Mouse (Mus musculus) liver, adult 2 months (tissue): ENCODE data around the gene Cldn3. TPM values are rescaled to one million over a fixed set of nuclear protein-coding genes. Genes with fewer than 3 reads are reported as not detected.
"Not testable (repeated sequence)": the region's sequence is repeated elsewhere in the genome, so short reads cannot be mapped to it uniquely, and the experiment has no call there.

Experiments used
- DNase-seq: peaks from one replicate; pipeline ENCODE4 v3.0.0-alpha.2; 2011; ENCODE audit warnings: low read depth, low spot score; ENCODE audit errors: extremely low read depth
- H3K27ac ChIP-seq: fragments of 200-500 bp; replicated peaks from 2 replicates; pipeline ENCODE4 v1.5.1; 2012; ENCODE audit warnings: low read depth, mild to moderate bottlenecking, control low read depth, inconsistent platforms, low read length; ENCODE audit not compliant: insufficient read depth
- H3K27me3 ChIP-seq: fragments of 200-500 bp; 2 replicates; pipeline ENCODE4 v1.6.1; 2012; ENCODE audit warnings: mild to moderate bottlenecking, moderate library complexity, low read length, inconsistent platforms; ENCODE audit not compliant: control insufficient read depth, insufficient read depth
- H3K36me3 ChIP-seq: fragments of 200-500 bp; 2 replicates; pipeline ENCODE4 v1.6.1; 2012; ENCODE audit warnings: low read length, inconsistent platforms; ENCODE audit not compliant: control insufficient read depth, insufficient read depth
- H3K4me1 ChIP-seq: fragments of 200-500 bp; 2 replicates; pipeline ENCODE4 v1.6.1; 2011; ENCODE audit warnings: low read length; ENCODE audit not compliant: control insufficient read depth, insufficient read depth
- H3K4me3 ChIP-seq: fragments of 200-500 bp; 2 replicates; pipeline ENCODE4 v1.5.1; 2011; ENCODE audit warnings: low read depth, mild to moderate bottlenecking, control low read depth, low read length, moderate library complexity; ENCODE audit not compliant: insufficient read depth
- H3K79me2 ChIP-seq: fragments of 200-500 bp; 2 replicates; pipeline ENCODE4 v1.6.1; 2012; ENCODE audit warnings: inconsistent platforms, mild to moderate bottlenecking, low read length, moderate library complexity; ENCODE audit not compliant: control insufficient read depth, insufficient read depth
- H3K9ac ChIP-seq: fragments of 200-500 bp; 2 replicates; pipeline ENCODE4 v1.6.1; 2012; ENCODE audit warnings: low read depth, mild to moderate bottlenecking, control low read depth, inconsistent platforms, low read length
- CTCF ChIP-seq: fragments of 200-500 bp; IDR thresholded peaks from 2 replicates; pipeline ENCODE4 v1.5.1; 2011; ENCODE audit warnings: low read depth, low read length, control low read depth
- POLR2A ChIP-seq: fragments of 200-500 bp; IDR thresholded peaks from 2 replicates; pipeline ENCODE4 v1.6.1; 2011; ENCODE audit warnings: low read length, control low read depth; ENCODE audit not compliant: insufficient read depth; ENCODE audit errors: extremely low read depth
- WGBS: fragments of 180-500 bp; shearing (Covaris S2); methylation state at CpG from one replicate; pipeline ENCODE4 v1.1.7; 2018; 5-methylcytosine and 5-hydroxymethylcytosine counted together
- polyA plus RNA-seq: library from polyadenylated mRNA; depleted of rRNA; stranded (reverse); fragments of >200 nt; gene quantifications from 2 replicates; pipeline ENCODE4 v1.2.3, GENCODE M21; 2012
- total RNA-seq: library from RNA; depleted of rRNA; stranded (reverse); fragments of >200 nt; gene quantifications from 2 replicates; pipeline ENCODE4 v1.2.3, GENCODE M21; 2014

The Cldn3 gene
- total and polyA plus RNA-seq, 2 experiments, result 49.9 to 291 TPM

DNA sequence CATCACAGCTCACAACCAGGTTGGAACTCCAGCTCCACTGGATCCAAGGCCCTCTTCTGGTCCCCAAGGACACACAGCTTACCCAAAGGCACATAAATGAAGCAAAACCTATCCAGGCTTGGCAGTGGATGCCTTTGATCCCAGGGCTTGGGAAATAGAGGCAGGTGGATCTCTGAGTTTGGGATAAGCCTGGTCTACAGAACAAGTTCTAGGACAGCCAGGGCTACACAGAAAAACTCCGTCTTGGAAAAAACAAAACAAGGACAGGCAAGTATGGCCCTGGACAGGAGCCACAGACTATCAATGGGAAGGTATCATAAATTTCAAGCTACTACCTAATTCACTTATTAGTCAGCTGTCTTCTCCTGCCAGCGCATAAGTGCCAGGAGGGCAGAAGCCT lies 24.5 kb upstream of the Cldn3 start:
- no peaks in the 10 kb centered on the region for H3K79me2 ChIP-seq
- 93% methylated on average over 2 of the region's 2 CpGs for WGBS
- H3K9ac ChIP-seq, result no peak overlapping the region
- H3K4me3 ChIP-seq, result no peak overlapping the region
- no peak for DNase-seq
- no peaks in the 10 kb centered on the region for H3K36me3 ChIP-seq
- H3K27ac ChIP-seq, result no peak overlapping the region
- H3K27me3 ChIP-seq, result no peaks in the 10 kb centered on the region
- TF ChIP-seq POLR2A, result no peak
- TF ChIP-seq CTCF, result no peak
- no peaks in the 10 kb centered on the region for H3K4me1 ChIP-seq

DNA sequence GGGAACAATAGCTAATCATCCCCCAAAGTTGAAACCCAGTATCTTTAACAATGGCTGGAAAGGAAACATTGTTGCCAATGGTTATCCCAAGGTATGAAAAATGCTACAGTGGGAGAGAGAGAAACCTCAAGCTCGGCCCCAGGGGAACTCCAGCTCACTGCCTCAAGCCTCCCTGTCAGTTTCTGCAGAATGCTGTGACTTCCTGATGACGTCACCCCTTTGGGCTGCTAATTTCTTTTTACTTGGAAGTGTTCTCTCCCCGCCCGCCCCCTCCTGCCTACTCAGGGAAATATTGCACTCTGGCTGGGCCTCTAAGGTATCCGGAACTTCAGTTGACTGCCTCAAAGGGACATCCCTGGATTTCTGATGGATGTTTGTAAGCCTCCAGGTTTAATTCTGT lies 22.5 kb upstream of the Cldn3 start:
- no peak overlapping the region for H3K4me3 ChIP-seq
- 76% methylated on average over 5 of the region's 5 CpGs for WGBS
- H3K27ac ChIP-seq, result no peak overlapping the region
- H3K27me3 ChIP-seq, result no peaks in the 10 kb centered on the region
- TF ChIP-seq CTCF, result no peak
- no peak for TF ChIP-seq POLR2A
- H3K4me1 ChIP-seq, result no peaks in the 10 kb centered on the region
- H3K79me2 ChIP-seq, result no peaks in the 10 kb centered on the region
- no peak overlapping the region for H3K9ac ChIP-seq
- H3K36me3 ChIP-seq, result no peaks in the 10 kb centered on the region
- DNase-seq, result no peak

DNA sequence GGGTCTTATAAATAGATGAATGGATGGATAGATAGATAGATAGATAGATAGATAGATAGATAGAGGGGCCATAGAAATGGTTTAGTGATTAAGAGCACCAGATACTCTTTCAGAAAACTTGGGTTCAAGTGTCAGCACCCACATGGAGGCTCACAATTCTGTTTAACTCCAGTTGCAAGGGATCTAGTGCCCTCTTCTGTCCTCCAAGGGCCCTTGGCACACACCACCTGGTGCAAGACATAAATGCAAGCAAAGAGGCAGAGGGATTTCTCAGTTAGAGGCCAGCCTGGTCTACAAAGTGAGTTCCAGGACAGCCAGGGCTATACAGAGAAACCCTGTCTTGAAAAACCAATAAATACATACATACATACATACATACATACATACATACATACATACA lies 21.4 kb upstream of the Cldn3 start:
- not testable (repeated sequence) for DNase-seq, H3K9ac ChIP-seq, H3K27ac ChIP-seq

DNA sequence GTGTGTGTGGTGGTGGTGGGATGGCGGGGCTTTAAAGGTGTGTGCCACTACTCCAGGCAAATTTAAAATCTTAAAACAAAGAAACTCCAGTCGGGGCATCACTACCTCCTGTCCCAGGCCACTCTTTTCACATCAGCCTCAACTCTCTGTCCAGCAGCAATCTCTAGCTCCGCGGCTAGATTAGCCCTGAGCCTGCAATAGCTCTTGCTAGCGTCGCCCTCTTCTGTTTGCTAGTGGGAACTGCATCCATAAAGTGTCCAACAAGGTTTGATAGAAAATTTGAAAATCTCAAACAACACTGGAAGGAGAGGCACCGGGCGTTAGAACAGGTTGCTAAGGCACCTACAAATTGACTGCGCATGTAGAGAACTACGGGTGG lies 20.6 kb upstream of the Cldn3 start:
- Histone ChIP-seq H3K36me3 (no peaks in the 10 kb centered on the region), H3K27ac (no peak overlapping the region), H3K79me2 (no peaks in the 10 kb centered on the region), H3K9ac (peak overlapping the region; percentile 55), H3K27me3 (no peaks in the 10 kb centered on the region), H3K4me3 (peak overlapping the region; percentile 11; the same call in 1 of the 2 replicates), H3K4me1 (no peaks in the 10 kb centered on the region)
- WGBS, result 8% methylated on average over 10 of the region's 10 CpGs
- DNase-seq, result peak; percentile 67
- no peak for TF ChIP-seq POLR2A
- peak; percentile 78 for TF ChIP-seq CTCF

More for the DNA sequence above, 21.4 kb upstream of the Cldn3 start:
- not testable (repeated sequence) for H3K4me3 ChIP-seq, H3K4me1 ChIP-seq, H3K27me3 ChIP-seq, H3K79me2 ChIP-seq, H3K36me3 ChIP-seq

DNA sequence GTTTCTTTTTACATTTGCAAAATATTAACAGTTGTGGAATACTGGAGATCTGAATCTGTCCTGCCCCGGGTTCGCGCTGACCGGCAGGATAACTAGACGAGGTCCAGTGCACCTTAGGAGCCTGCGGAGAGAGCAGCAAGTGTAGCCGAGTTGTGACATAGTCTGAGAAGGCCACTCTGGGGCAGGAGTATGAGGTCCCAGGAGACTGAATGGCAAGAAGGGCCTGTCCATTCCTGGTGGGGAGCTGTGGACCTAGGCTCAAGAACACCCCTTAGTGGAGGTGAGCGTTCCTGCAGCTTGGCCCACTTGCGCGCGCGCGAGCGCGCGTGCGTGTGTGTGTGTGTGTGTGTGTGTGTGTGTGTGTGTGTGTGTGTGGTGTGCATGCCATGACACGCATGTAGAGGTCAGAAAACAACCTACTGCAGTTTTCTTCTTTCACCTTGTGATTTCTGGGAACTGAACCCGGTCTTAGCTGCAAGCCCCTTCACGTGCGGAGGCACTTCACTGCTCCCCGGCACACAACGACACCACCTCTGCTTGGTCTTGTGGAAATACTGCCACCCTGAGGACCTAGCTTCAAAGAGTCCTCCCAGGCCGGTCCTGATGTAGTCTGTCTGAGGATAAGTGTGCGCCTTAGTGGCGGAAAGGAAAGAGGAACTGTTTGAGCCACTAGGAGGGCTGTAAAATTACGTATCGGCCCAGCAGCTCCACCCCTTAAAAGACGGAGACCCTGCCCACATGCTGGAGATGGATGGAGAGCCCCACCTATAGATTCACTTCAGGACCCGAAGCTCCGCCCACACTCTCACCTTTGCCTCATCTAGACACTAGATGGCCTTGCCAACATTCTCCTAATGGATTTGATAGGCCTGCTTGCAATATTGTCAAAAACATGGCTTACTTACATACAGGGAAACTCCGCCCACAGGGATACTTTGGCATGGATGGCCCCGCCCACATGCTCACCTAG lies 19.9 kb upstream of the Cldn3 start:
- H3K36me3 ChIP-seq, result no peaks in the 10 kb centered on the region
- H3K79me2 ChIP-seq, result no peaks in the 10 kb centered on the region
- H3K4me3 ChIP-seq, result peak overlapping the region; percentile 11
- peak overlapping the region; percentile 6 for H3K27ac ChIP-seq
- TF ChIP-seq CTCF (peak; percentile 78), POLR2A (no peak)
- DNase-seq, result peak; percentile 78
- H3K27me3 ChIP-seq, result no peaks in the 10 kb centered on the region
- no peaks in the 10 kb centered on the region for H3K4me1 ChIP-seq
- H3K9ac ChIP-seq, result peak overlapping the region; percentile 55
- WGBS, result 4% methylated on average over 33 of the region's 33 CpGs
